Mouse (Mus musculus) liver, embryonic 15.5 days (tissue): ENCODE results near the gene Agtr1b. TPM values are rescaled to one million over a fixed set of nuclear protein-coding genes. Genes with fewer than 3 reads are reported as not detected.

Experiments used
- ATAC-seq: fragments of 200-750 bp; cut with Nextera tagmentation; 2 replicates; pipeline ENCODE4 v1.8.0; 2017; ENCODE audit warnings: moderate number of reproducible peaks, mild to moderate bottlenecking, moderate library complexity; ENCODE audit not compliant: insufficient read depth
- H3K27ac ChIP-seq: fragments of 300-500 bp; sonication (generic); replicated peaks from 2 replicates; pipeline ENCODE4 v1.5.1; 2015; ENCODE audit warnings: mild to moderate bottlenecking, inconsistent platforms
- H3K27me3 ChIP-seq: fragments of 300-500 bp; sonication (generic); 2 replicates; pipeline ENCODE4 v1.6.1; 2015; ENCODE audit warnings: mild to moderate bottlenecking, inconsistent platforms
- H3K36me3 ChIP-seq: fragments of 300-500 bp; sonication (generic); replicated peaks from 2 replicates; pipeline ENCODE4 v1.6.1; 2015; ENCODE audit warnings: moderate library complexity, mild to moderate bottlenecking, inconsistent platforms
- H3K4me1 ChIP-seq: fragments of 300-500 bp; sonication (generic); replicated peaks from 2 replicates; pipeline ENCODE4 v1.6.1; 2015; ENCODE audit warnings: inconsistent platforms
- H3K4me2 ChIP-seq: fragments of 300-500 bp; sonication (generic); 2 replicates; pipeline ENCODE4 v1.6.1; 2015; ENCODE audit warnings: moderate library complexity, mild to moderate bottlenecking, inconsistent platforms
- H3K4me3 ChIP-seq: fragments of 300-500 bp; sonication (generic); replicated peaks from 2 replicates; pipeline ENCODE4 v1.5.1; 2015; ENCODE audit warnings: mild to moderate bottlenecking, inconsistent platforms
- H3K9ac ChIP-seq: fragments of 300-500 bp; sonication (generic); 2 replicates; pipeline ENCODE4 v1.6.1; 2015; ENCODE audit warnings: moderate library complexity, mild to moderate bottlenecking, inconsistent platforms
- H3K9me3 ChIP-seq: fragments of 300-500 bp; sonication (generic); replicated peaks from 2 replicates; pipeline ENCODE4 v1.6.1; 2016; ENCODE audit warnings: inconsistent platforms
- WGBS: fragments of 180-500 bp; shearing (Covaris S2); methylation state at CpG from one replicate; pipeline ENCODE4 v1.1.7; 2015; ENCODE audit warnings: mixed read lengths; ENCODE audit not compliant: insufficient replicate concordance; 5-methylcytosine and 5-hydroxymethylcytosine counted together
- polyA plus RNA-seq: library from polyadenylated mRNA; unstranded; fragments of >200 nt; fragmentation: Nextera tagmentation; extraction: Ambion mirVana; gene quantifications from 2 replicates; pipeline ENCODE4 v1.2.1, GENCODE M21; 2015

Agtr1b gene
- polyA plus RNA-seq, 1 experiment from 2014 or later: not detected

- no peaks in the 10 kb centered on the region for H3K4me1 ChIP-seq
- no peaks in the 10 kb centered on the region for H3K36me3 ChIP-seq
- no peak for ATAC-seq
These were observed 75.6 kb downstream of the Agtr1b start for GRCm38 (mm10) chr3:20291370-20291769.

GRCm38 (mm10) chr3:20288761-20289160, 78.2 kb downstream of the Agtr1b start:
- Histone ChIP-seq H3K9ac (no peak overlapping the region), H3K27ac (no peak overlapping the region), H3K4me2 (no peak overlapping the region), H3K4me1 (no peaks in the 10 kb centered on the region), H3K27me3 (no peaks in the 10 kb centered on the region), H3K9me3 (no peaks in the 10 kb centered on the region), H3K4me3 (no peak overlapping the region), H3K36me3 (no peaks in the 10 kb centered on the region)
- 63% methylated on average over 2 of the region's 2 CpGs for WGBS
- no peak for ATAC-seq

More at GRCm38 (mm10) chr3:20291370-20291769, 75.6 kb downstream of the Agtr1b start:
- H3K4me2 ChIP-seq: no peak overlapping the region
- no peak overlapping the region for H3K27ac ChIP-seq
- no peak overlapping the region for H3K4me3 ChIP-seq
- H3K9me3 ChIP-seq: no peaks in the 10 kb centered on the region
- H3K9ac ChIP-seq: no peak overlapping the region
- H3K27me3 ChIP-seq: no peaks in the 10 kb centered on the region

GRCm38 (mm10) chr3:20281796-20282195, 85.2 kb downstream of the Agtr1b start:
- H3K36me3 ChIP-seq: no peaks in the 10 kb centered on the region
- H3K9ac ChIP-seq: no peak overlapping the region
- H3K27ac ChIP-seq: no peak overlapping the region
- WGBS: 34% methylated on average over 1 of the region's 1 CpGs
- ATAC-seq: no peak
- H3K4me1 ChIP-seq: no peaks in the 10 kb centered on the region
- H3K27me3 ChIP-seq: no peaks in the 10 kb centered on the region
- no peaks in the 10 kb centered on the region for H3K9me3 ChIP-seq
- no peak overlapping the region for H3K4me3 ChIP-seq
- H3K4me2 ChIP-seq: no peak overlapping the region

- WGBS: 64% methylated on average over 3 of the region's 3 CpGs
- no peak for ATAC-seq
These were observed 91.3 kb downstream of the Agtr1b start, which contains the start of gene Cpb1 for GRCm38 (mm10) chr3:20275633-20276032. Gene Cpb1, minus strand, starts transcription at chr3:20275733.

More at GRCm38 (mm10) chr3:20275633-20276032, 91.3 kb downstream of the Agtr1b start, which contains the start of gene Cpb1:
- Histone ChIP-seq H3K27ac (no peak within 1 kb of the TSS), H3K9ac (no peak within 1 kb of the TSS), H3K27me3 (no peaks in the 10 kb centered on the region), H3K9me3 (no peaks in the 10 kb centered on the region), H3K4me2 (no peak within 1 kb of the TSS), H3K4me3 (no peak within 1 kb of the TSS), H3K4me1 (no peaks in the 10 kb centered on the region), H3K36me3 (no peaks in the 10 kb centered on the region)

Other genes starting within 250 kb of the Agtr1b start
- 18.5 and 20.0 TPM in 2 replicates for gene Gyg, start 211.9 kb downstream of the Agtr1b start, polyA plus RNA-seq
- 2.3 and 2.9 TPM in 2 replicates for gene Cpa3, start 125.0 kb downstream of the Agtr1b start, polyA plus RNA-seq
- gene Cpb1, start 91.4 kb downstream of the Agtr1b start, polyA plus RNA-seq: 0.06 and 0.61 TPM in 2 replicates